Mouse (Mus musculus) embryonic facial prominence, embryonic 12.5 days (tissue): Measurements from ENCODE around the gene Pde4a. TPM values are rescaled to one million over a fixed set of nuclear protein-coding genes. Genes with fewer than 3 reads are reported as not detected.

Experiments
- ATAC-seq: fragments of 200-750 bp; cut with Nextera tagmentation; 2 replicates; pipeline ENCODE4 v1.8.0; 2017; ENCODE audit not compliant: insufficient number of reproducible peaks, insufficient read depth, low FRiP score, low TSS enrichment
- H3K27ac ChIP-seq: fragments of 300-500 bp; sonication (generic); 2 replicates; pipeline ENCODE4 v1.5.1; 2016; ENCODE audit warnings: mild to moderate bottlenecking
- H3K27me3 ChIP-seq: fragments of 300-500 bp; sonication (generic); 2 replicates; pipeline ENCODE4 v1.6.1; 2016; ENCODE audit warnings: mild to moderate bottlenecking, moderate library complexity
- H3K36me3 ChIP-seq: fragments of 300-500 bp; sonication (generic); 2 replicates; pipeline ENCODE4 v1.6.1; 2016; ENCODE audit warnings: mild to moderate bottlenecking
- H3K4me1 ChIP-seq: fragments of 300-500 bp; sonication (generic); 2 replicates; pipeline ENCODE4 v1.6.1; 2016
- H3K4me2 ChIP-seq: fragments of 300-500 bp; sonication (generic); replicated peaks from 2 replicates; pipeline ENCODE4 v1.6.1; 2016; ENCODE audit warnings: mild to moderate bottlenecking, moderate library complexity
- H3K4me3 ChIP-seq: fragments of 300-500 bp; sonication (generic); 2 replicates; pipeline ENCODE4 v1.5.1; 2016; ENCODE audit warnings: mild to moderate bottlenecking
- H3K9ac ChIP-seq: fragments of 300-500 bp; sonication (generic); 2 replicates; pipeline ENCODE4 v1.6.1; 2016; ENCODE audit warnings: mild to moderate bottlenecking, moderate library complexity
- H3K9me3 ChIP-seq: fragments of 300-500 bp; sonication (generic); 2 replicates; pipeline ENCODE4 v1.6.1; 2016; ENCODE audit warnings: mild to moderate bottlenecking, moderate library complexity
- WGBS: fragments of 180-500 bp; shearing (Covaris S2); methylation state at CpG from one replicate; pipeline ENCODE4 v1.1.7; 2016; 5-methylcytosine and 5-hydroxymethylcytosine counted together
- polyA plus RNA-seq: library from polyadenylated mRNA; unstranded; fragments of >200 nt; fragmentation: Nextera tagmentation; extraction: Ambion mirVana; gene quantifications from 2 replicates; pipeline ENCODE4 v1.2.1, GENCODE M21; 2016

Gene Pde4a
- polyA plus RNA-seq, result 5.6 and 7.2 TPM in 2 replicates

GRCm38 (mm10) chr9:21165041-21165951 is at the start of gene Pde4a:
Pde4a (plus strand) TSS chr9:21165714.
- under 1% methylated on average over 86 of the region's 86 CpGs for WGBS
- Histone ChIP-seq H3K27me3 (peaks cover 57% of the 10 kb centered on the region), H3K36me3 (no peaks in the 10 kb centered on the region), H3K27ac (no peak within 1 kb of the TSS), H3K4me3 (peak within 1 kb of the TSS; percentile 45), H3K9ac (peak within 1 kb of the TSS; percentile 41), H3K4me2 (peak within 1 kb of the TSS; percentile 93), H3K9me3 (no peaks in the 10 kb centered on the region), H3K4me1 (peaks cover 48% of the 10 kb centered on the region)
- no peak for ATAC-seq

DNA sequence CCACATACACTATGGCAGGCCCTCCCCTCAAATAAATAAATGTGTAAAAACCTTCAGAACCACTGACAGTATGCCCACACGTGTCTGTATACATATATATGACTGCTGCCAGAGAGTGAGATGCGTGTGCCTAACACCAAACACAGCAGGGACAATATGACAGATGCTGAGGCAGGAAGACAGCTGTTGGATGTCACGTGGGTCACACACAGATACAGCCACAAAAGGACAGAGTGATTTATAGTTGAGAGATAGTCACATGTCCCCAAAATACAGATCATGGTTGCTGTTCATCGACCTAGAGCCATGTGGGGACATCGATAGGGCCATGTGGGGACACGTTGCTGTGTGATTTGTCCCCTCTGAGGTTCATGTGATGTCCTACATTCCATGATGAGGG is 48.4 kb upstream of the Pde4a start:
- 81% methylated on average over 6 of the region's 6 CpGs for WGBS
- ATAC-seq, result no peak

GRCm38 (mm10) chr9:21121483-21121882 is 44.0 kb upstream of the Pde4a start:
- Histone ChIP-seq H3K27me3 (no peaks in the 10 kb centered on the region), H3K9me3 (no peaks in the 10 kb centered on the region), H3K36me3 (peaks cover 25% of the 10 kb centered on the region), H3K4me1 (no peaks in the 10 kb centered on the region), H3K27ac (no peak overlapping the region), H3K4me3 (no peak overlapping the region), H3K9ac (no peak overlapping the region), H3K4me2 (no peak overlapping the region)
- ATAC-seq, result no peak
- 88% methylated on average over 16 of the region's 16 CpGs for WGBS

More for the DNA sequence above, 48.4 kb upstream of the Pde4a start:
- Histone ChIP-seq H3K27me3 (no peaks in the 10 kb centered on the region), H3K27ac (no peak overlapping the region), H3K36me3 (peaks cover 21% of the 10 kb centered on the region; the same call in 1 of the 2 replicates), H3K4me3 (no peak overlapping the region), H3K4me2 (no peak overlapping the region), H3K9ac (no peak overlapping the region), H3K9me3 (no peaks in the 10 kb centered on the region), H3K4me1 (no peaks in the 10 kb centered on the region)

DNA sequence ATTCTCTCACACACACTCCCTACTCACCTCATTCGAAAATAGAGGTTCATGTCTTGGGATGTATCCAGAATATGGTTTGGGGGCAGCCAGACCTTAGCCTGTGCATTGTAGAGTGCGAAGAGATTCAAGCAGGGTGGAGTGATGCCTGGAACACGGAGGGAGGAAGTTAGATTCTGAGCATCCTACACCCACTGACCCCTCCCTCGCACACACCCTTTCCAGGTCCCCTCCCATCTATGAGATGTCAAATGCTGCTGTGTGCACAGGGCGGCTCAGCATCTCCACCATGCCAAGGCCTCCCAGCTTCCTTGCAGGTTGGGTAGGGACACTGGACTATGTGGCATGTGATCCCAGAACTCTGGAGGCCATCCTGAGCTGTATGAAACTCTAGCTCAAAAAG is 40.7 kb upstream of the Pde4a start:
- no peaks in the 10 kb centered on the region for H3K27me3 ChIP-seq
- H3K4me1 ChIP-seq, result no peaks in the 10 kb centered on the region
- ATAC-seq, result no peak
- 74% methylated on average over 5 of the region's 5 CpGs for WGBS
- peaks cover 36% of the 10 kb centered on the region for H3K36me3 ChIP-seq
- H3K4me2 ChIP-seq, result no peak overlapping the region
- no peak overlapping the region for H3K4me3 ChIP-seq
- no peak overlapping the region for H3K27ac ChIP-seq
- H3K9ac ChIP-seq, result no peak overlapping the region
- H3K9me3 ChIP-seq, result no peaks in the 10 kb centered on the region

DNA sequence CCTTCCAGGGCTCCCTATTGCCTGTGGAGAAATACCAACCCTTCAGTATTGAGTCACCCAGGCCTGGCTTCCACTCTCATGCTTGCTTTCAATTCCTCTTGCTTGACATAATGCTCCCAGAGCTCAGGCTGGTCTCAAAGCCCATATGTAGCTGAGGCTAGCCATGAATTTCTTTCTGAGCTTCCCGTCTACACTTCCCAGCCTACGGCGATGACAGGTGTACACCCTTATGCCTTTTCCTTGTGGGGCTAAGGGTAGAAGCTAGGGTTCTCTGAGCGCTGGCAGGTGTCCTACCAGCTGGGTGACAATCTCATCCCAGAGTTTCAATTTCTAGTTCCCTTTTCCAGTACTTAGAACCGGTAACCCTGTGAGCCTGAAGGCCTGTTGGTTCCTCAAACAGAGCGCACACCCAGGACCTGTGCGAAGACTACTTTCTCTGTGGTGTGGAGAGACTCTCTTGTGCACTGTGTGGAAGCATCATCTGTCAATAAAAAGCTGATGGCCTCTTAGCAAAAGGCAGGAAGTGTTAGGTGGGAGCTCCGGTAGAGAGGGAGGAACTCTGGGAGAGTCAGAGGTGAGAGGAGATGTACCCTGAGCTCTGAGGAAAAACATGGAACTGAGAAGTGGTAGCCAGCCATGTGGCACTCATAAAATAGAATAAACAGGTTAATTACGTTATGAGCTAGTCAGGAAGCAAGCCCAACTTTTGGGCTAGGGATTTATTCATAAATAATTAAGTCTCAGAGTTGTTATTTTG is 39.8 kb upstream of the Pde4a start:
- H3K36me3 ChIP-seq, result peaks cover 28% of the 10 kb centered on the region
- no peak overlapping the region for H3K9ac ChIP-seq

GRCm38 (mm10) chr9:21126259-21126627 is 39.3 kb upstream of the Pde4a start:
- no peak overlapping the region for H3K9ac ChIP-seq
- peaks cover 23% of the 10 kb centered on the region for H3K36me3 ChIP-seq
- no peaks in the 10 kb centered on the region for H3K27me3 ChIP-seq
- H3K4me2 ChIP-seq, result no peak overlapping the region
- H3K4me1 ChIP-seq, result 0 out of 2 replicates have a peak, but pooled peaks cover 5% of the 10 kb centered on the region
- ATAC-seq, result no peak
- H3K4me3 ChIP-seq, result no peak overlapping the region
- 78% methylated on average over 2 of the region's 2 CpGs for WGBS
- no peak overlapping the region for H3K27ac ChIP-seq
- no peaks in the 10 kb centered on the region for H3K9me3 ChIP-seq

More for the DNA sequence above, 39.8 kb upstream of the Pde4a start:
- Histone ChIP-seq H3K4me3 (no peak overlapping the region), H3K27ac (no peak overlapping the region), H3K4me2 (no peak overlapping the region), H3K4me1 (0 out of 2 replicates have a peak, but pooled peaks cover 5% of the 10 kb centered on the region), H3K9me3 (no peaks in the 10 kb centered on the region), H3K27me3 (no peaks in the 10 kb centered on the region)
- WGBS, result 86% methylated on average over 9 of the region's 9 CpGs
- ATAC-seq, result no peak

- peak; percentile 96 for ATAC-seq
- Histone ChIP-seq H3K9me3 (no peaks in the 10 kb centered on the region), H3K4me1 (0 out of 2 replicates have a peak, but pooled peaks cover 5% of the 10 kb centered on the region), H3K27ac (peak within 1 kb of the TSS; percentile 60; the same call in 1 of the 2 replicates), H3K9ac (peak within 1 kb of the TSS; percentile 65), H3K36me3 (peaks cover 14% of the 10 kb centered on the region), H3K4me2 (peak within 1 kb of the TSS; percentile 72), H3K27me3 (no peaks in the 10 kb centered on the region), H3K4me3 (peak within 1 kb of the TSS; percentile 66)
- WGBS, result 6% methylated on average over 37 of the region's 37 CpGs
These were observed 34.2 kb upstream of the Pde4a start, which contains the start of gene Tyk2 for GRCm38 (mm10) chr9:21131059-21131956. Tyk2 (minus strand) TSS chr9:21131243.

DNA sequence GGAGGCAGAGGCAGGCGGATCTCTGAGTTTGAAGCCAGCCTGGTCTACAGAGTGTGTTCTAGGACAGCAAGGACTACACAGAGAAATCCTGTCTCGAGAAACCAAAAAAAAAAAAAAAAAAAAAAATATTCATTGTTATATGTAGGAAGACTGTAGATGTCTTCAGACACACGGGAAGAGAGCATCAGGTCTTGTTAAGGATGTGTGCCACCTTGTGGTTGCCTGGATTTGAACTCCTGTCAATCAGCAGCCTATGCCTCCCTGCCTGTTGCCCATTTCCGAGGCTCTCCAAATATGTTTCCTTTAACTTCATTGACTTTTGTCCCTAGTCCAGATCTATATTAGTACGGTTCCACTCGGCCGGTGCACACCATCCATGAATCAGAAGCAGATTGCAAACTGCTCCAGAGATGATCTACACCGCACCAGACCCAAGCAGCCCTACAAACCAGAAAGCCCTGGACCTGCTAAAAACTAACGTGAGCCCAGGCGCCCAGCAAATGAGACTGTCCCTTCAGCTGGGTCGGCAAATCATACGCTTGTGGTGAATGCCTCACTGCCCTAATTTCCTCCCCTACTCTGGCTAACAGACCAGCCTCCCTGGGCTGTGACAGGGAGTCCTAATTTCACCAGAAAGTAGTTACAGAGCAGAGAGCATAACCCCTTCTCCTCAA is 33.3 kb upstream of the Pde4a start:
- H3K27me3 ChIP-seq, result no peaks in the 10 kb centered on the region
- no peak for ATAC-seq
- no peak overlapping the region for H3K9ac ChIP-seq
- no peak overlapping the region for H3K27ac ChIP-seq
- WGBS, result 83% methylated on average over 12 of the region's 12 CpGs
- H3K9me3 ChIP-seq, result no peaks in the 10 kb centered on the region
- 0 out of 2 replicates have a peak, but pooled peaks cover 5% of the 10 kb centered on the region for H3K4me1 ChIP-seq
- H3K4me2 ChIP-seq, result no peak overlapping the region
- peaks cover 5% of the 10 kb centered on the region for H3K36me3 ChIP-seq
- H3K4me3 ChIP-seq, result no peak overlapping the region

DNA sequence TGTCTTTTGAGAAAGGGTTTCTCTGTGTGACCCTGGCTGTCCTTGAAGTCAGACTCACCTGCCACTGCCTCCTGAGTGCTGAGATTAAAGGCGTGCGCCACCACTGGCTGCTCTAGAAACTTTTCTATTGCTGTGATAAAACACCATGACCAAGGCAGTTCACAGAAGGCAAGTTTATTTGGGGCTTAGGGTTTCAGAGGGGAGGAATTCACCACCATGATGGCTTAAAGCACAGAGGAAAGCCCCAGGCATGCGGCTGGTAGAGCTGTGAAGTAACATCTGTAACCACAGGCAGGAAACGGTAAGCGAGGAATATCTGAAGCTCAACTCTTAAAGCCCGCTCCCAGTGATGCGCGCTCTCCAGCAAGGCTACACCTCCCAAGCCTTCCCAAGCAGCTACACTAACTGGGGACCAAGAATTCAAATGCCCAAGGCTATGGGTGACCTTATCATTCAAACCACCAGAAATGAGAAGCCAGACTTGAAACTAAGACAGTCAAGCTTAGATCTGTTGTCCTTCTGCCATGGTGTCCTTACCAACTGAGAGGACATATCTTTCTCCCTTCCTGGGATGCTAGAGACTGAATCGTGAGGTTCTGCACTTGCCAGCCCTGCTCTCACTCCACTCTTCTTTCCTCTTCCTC is 32.3 kb upstream of the Pde4a start:
- Histone ChIP-seq H3K36me3 (peaks cover 5% of the 10 kb centered on the region), H3K27me3 (no peaks in the 10 kb centered on the region), H3K27ac (no peak overlapping the region), H3K4me3 (no peak overlapping the region), H3K4me1 (0 out of 2 replicates have a peak, but pooled peaks cover 5% of the 10 kb centered on the region), H3K9ac (no peak overlapping the region), H3K9me3 (no peaks in the 10 kb centered on the region), H3K4me2 (no peak overlapping the region)
- ATAC-seq, result no peak
- 83% methylated on average over 9 of the region's 9 CpGs for WGBS

GRCm38 (mm10) chr9:21134595-21135328 is 30.8 kb upstream of the Pde4a start:
- no peak overlapping the region for H3K4me3 ChIP-seq
- no peak overlapping the region for H3K9ac ChIP-seq
- H3K36me3 ChIP-seq, result peaks cover 18% of the 10 kb centered on the region
- H3K4me2 ChIP-seq, result no peak overlapping the region
- H3K27ac ChIP-seq, result no peak overlapping the region
- ATAC-seq, result no peak
- H3K27me3 ChIP-seq, result no peaks in the 10 kb centered on the region
- no peaks in the 10 kb centered on the region for H3K9me3 ChIP-seq
- 74% methylated on average over 9 of the region's 9 CpGs for WGBS
- H3K4me1 ChIP-seq, result 0 out of 2 replicates have a peak, but pooled peaks cover 5% of the 10 kb centered on the region
